Mouse (Mus musculus): ENCODE data around the gene Agmat. TPM values are rescaled to one million over a fixed set of nuclear protein-coding genes. Genes with fewer than 3 reads are reported as not detected.

Gene Agmat
- polyA plus RNA-seq, 1 experiment = 2.2 TPM

GRCm38 (mm10) chr4:141796954-141797353 is 50.5 kb downstream of the Agmat start:
- H3K4me3 ChIP-seq (ENCODE audit: insufficient read depth, low read length) = no peak overlapping the region
- peaks cover 5% of the 10 kb centered on the region for H3K4me1 ChIP-seq (ENCODE audit: control insufficient read depth, insufficient read depth, low read length)
- TF ChIP-seq CTCF (IDR thresholded peaks at IDR 0.05; ENCODE audit: extremely low read depth, insufficient read depth, low read length) = no peak
- TF ChIP-seq POLR2A (IDR thresholded peaks at IDR 0.05; ENCODE audit: extremely low read depth, insufficient read depth, low read length) = no peak
- H3K27ac ChIP-seq (ENCODE audit: insufficient read depth, low read length) = no peak overlapping the region

GRCm38 (mm10) chr4:141797545-141797944 is 51.1 kb downstream of the Agmat start:
- Histone ChIP-seq H3K4me3 (ENCODE audit: insufficient read depth, low read length) (no peak overlapping the region), H3K27ac (ENCODE audit: insufficient read depth, low read length) (no peak overlapping the region), H3K4me1 (ENCODE audit: control insufficient read depth, insufficient read depth, low read length) (peaks cover 5% of the 10 kb centered on the region)
- TF ChIP-seq CTCF (IDR thresholded peaks at IDR 0.05; ENCODE audit: extremely low read depth, insufficient read depth, low read length) (no peak), POLR2A (IDR thresholded peaks at IDR 0.05; ENCODE audit: extremely low read depth, insufficient read depth, low read length) (no peak)

- no peaks in the 10 kb centered on the region for H3K4me1 ChIP-seq (ENCODE audit: control insufficient read depth, insufficient read depth, low read length)
- H3K27ac ChIP-seq (ENCODE audit: insufficient read depth, low read length) = no peak overlapping the region
- no peak overlapping the region for H3K4me3 ChIP-seq (ENCODE audit: insufficient read depth, low read length)
- TF ChIP-seq CTCF (IDR thresholded peaks at IDR 0.05; ENCODE audit: extremely low read depth, insufficient read depth, low read length) = no peak
- no peak for TF ChIP-seq POLR2A (IDR thresholded peaks at IDR 0.05; ENCODE audit: extremely low read depth, insufficient read depth, low read length)
Observed at GRCm38 (mm10) chr4:141804105-141804504, 57.6 kb downstream of the Agmat start.

GRCm38 (mm10) chr4:141805886-141806285 is 59.4 kb downstream of the Agmat start:
- TF ChIP-seq CTCF (IDR thresholded peaks at IDR 0.05; ENCODE audit: extremely low read depth, insufficient read depth, low read length) (no peak), POLR2A (IDR thresholded peaks at IDR 0.05; ENCODE audit: extremely low read depth, insufficient read depth, low read length) (no peak)
- H3K4me1 ChIP-seq (ENCODE audit: control insufficient read depth, insufficient read depth, low read length) = no peaks in the 10 kb centered on the region
- H3K27ac ChIP-seq (ENCODE audit: insufficient read depth, low read length) = no peak overlapping the region
- no peak overlapping the region for H3K4me3 ChIP-seq (ENCODE audit: insufficient read depth, low read length)

Other genes with a start within 250 kb of the Agmat start
- 12.4 and 13.0 TPM in 2 replicates for gene Spen, start 208.1 kb upstream of the Agmat start, polyA plus RNA-seq (2012; rRNA removed)
- gene Fblim1, start 140.6 kb upstream of the Agmat start, polyA plus RNA-seq (2012; rRNA removed) = 1.0 and 1.3 TPM in 2 replicates
- gene Tmem82, start 128.0 kb upstream of the Agmat start, polyA plus RNA-seq (2012; rRNA removed) = 0.40 and 0.68 TPM in 2 replicates
- 6.5 and 6.7 TPM in 2 replicates for gene Slc25a34, start 122.9 kb upstream of the Agmat start, polyA plus RNA-seq (2012; rRNA removed)
- gene Plekhm2, start 81.8 kb upstream of the Agmat start, polyA plus RNA-seq (2012; rRNA removed) = 134 and 138 TPM in 2 replicates
- gene Rsc1a1, start 61.1 kb upstream of the Agmat start, polyA plus RNA-seq (2012; rRNA removed) = 7.1 and 7.8 TPM in 2 replicates
- gene Ddi2, start 23.3 kb upstream of the Agmat start, polyA plus RNA-seq (2012; rRNA removed) = 20.7 and 21.1 TPM in 2 replicates
- gene Dnajc16, start 44.3 kb downstream of the Agmat start, polyA plus RNA-seq (2012; rRNA removed) = 30.1 and 31.8 TPM in 2 replicates
- 20.8 and 21.6 TPM in 2 replicates for gene Casp9, start 46.9 kb downstream of the Agmat start, polyA plus RNA-seq (2012; rRNA removed)
- gene Cela2a, start 79.5 kb downstream of the Agmat start, polyA plus RNA-seq (2012; rRNA removed) = 0.13 and 0.17 TPM in 2 replicates
- gene Ctrc, start 99.7 kb downstream of the Agmat start, polyA plus RNA-seq (2012; rRNA removed) = not detected in 2 replicates
- gene Efhd2, start 128.2 kb downstream of the Agmat start, polyA plus RNA-seq (2012; rRNA removed) = 360 and 365 TPM in 2 replicates